Mouse (Mus musculus) testis, adult 2 months (tissue): ENCODE data around the gene Helz.

Source experiments
- CTCF ChIP-seq: fragments of 200-500 bp; IDR thresholded peaks from 2 replicates; pipeline ENCODE4 v1.5.1; 2012; ENCODE audit warnings: low read depth, mild to moderate bottlenecking, inconsistent platforms, low read length, moderate library complexity; ENCODE audit not compliant: control insufficient read depth, insufficient read depth, insufficient replicate concordance
- POLR2A ChIP-seq: fragments of 200-500 bp; IDR thresholded peaks from 2 replicates; pipeline ENCODE4 v1.6.1; 2012; ENCODE audit warnings: low read depth, mild to moderate bottlenecking, inconsistent platforms, low read length, moderate library complexity; ENCODE audit not compliant: control insufficient read depth

DNA sequence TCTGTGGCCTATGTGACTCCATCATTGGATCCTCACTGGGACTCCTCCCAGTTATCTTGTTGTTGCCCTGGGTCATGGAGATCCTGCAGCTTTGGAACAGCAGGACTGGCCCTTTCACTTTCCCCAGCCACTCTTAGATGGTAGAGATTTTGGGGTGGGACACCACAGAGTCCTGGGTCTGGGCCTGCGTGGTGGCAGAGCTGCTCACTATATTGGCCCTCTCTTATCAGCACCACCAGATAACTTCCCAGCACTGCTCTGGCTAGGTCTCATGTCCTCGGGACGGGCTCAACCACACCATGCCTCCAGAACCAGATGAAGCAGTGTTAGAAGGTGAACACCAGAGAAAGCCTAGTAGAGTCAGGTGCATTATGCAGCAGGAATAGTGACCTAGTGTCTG is 99.6 kb downstream of the Helz start:
- TF ChIP-seq CTCF (no peak), POLR2A (no peak)
